In genomic region chr1:121400243-121400642, GRCm38 (mm10) we compare ENCODE assay signal across 8 mouse cellular contexts. TPM values are rescaled to one million over a fixed set of nuclear protein-coding genes. Genes with fewer than 3 reads are reported as not detected.
DNase-seq lines count a peak whose midpoint lies in the region; ATAC-seq and TF ChIP-seq lines count a peak whose summit lies in the region.

No protein-coding gene starts in this region.

- H3K4me3 ChIP-seq in gastrocnemius, adult 2 months: no peak overlapping the region
- no peak overlapping the region for H3K4me3 ChIP-seq in embryonic fibroblast, embryonic 13.5 days (ENCODE audit: insufficient read depth, low read length)
- no peak overlapping the region for H3K4me3 ChIP-seq in lung, postnatal 0 days (ENCODE audit: low read depth, low read length)

- no peak for DNase-seq in gastrocnemius, adult 2 months
- no peak for DNase-seq in gastrocnemius, adult 8-10 months (ENCODE audit: low spot score in 2 of 2)
- peak; percentile 30 for DNase-seq in right cerebral cortex, adult 18-20 months
- no peak for DNase-seq in right cerebral cortex, postnatal 36 days (ENCODE audit: low spot score in 2 of 2)
- peak; percentile 82 for DNase-seq in lung, postnatal 0 days (ENCODE audit: low spot score)
- no peak for DNase-seq in ovary, postnatal 14 days (ENCODE audit: low spot score)
- no peak for DNase-seq in gastrocnemius, postnatal 10 days

- no peak overlapping the region for H3K9ac ChIP-seq in lung, postnatal 0 days (replicated peaks; ENCODE audit: low read depth)

- H3K27me3 ChIP-seq in lung, postnatal 0 days (replicated peaks; ENCODE audit: insufficient read depth, low read length): no peaks in the 10 kb centered on the region

- TF ChIP-seq EP300 in lung, postnatal 0 days (IDR thresholded peaks at IDR 0.05): no peak

- no peak for TF ChIP-seq POLR2A in embryonic fibroblast, embryonic 13.5 days (IDR thresholded peaks at IDR 0.05; ENCODE audit: low read depth, low read length)

- no peak overlapping the region for H3K27ac ChIP-seq in gastrocnemius, adult 2 months
- H3K27ac ChIP-seq in embryonic fibroblast, embryonic 13.5 days (ENCODE audit: insufficient read depth, low read length): no peak overlapping the region
- H3K27ac ChIP-seq in lung, postnatal 0 days (ENCODE audit: low read length): no peak overlapping the region

- TF ChIP-seq CTCF in gastrocnemius, adult 2 months (IDR thresholded peaks at IDR 0.05): peak; percentile 77
- TF ChIP-seq CTCF in embryonic fibroblast, embryonic 13.5 days (IDR thresholded peaks at IDR 0.05; ENCODE audit: borderline replicate concordance, insufficient read depth, low read length): 0 out of 2 replicates have a peak, but pooled peaks have one; percentile 20
- peak; percentile 84 for TF ChIP-seq CTCF in lung, postnatal 0 days (IDR thresholded peaks at IDR 0.05)

- H3K4me1 ChIP-seq in embryonic fibroblast, embryonic 13.5 days (ENCODE audit: control insufficient read depth, insufficient read depth, low read length): peaks cover 25% of the 10 kb centered on the region
- no peaks in the 10 kb centered on the region for H3K4me1 ChIP-seq in lung, postnatal 0 days (ENCODE audit: insufficient read depth, low read depth, low read length)

- intact Hi-C loops in gastrocnemius, adult 2 months (cut with DNase I): loop anchor here (2.0 to 10.0 kb wide), 3 partner anchors 151 to 813 kb away; no protein-coding TSS in a partner anchor

- no peak for ATAC-seq in lung, postnatal 0 days

- no peaks in the 10 kb centered on the region for H3K36me3 ChIP-seq in lung, postnatal 0 days (ENCODE audit: insufficient read depth, low read length)

- H3K4me2 ChIP-seq in lung, postnatal 0 days (replicated peaks; ENCODE audit: low read depth, low read length): no peak overlapping the region

- 20% methylated on average over 4 of the region's 4 CpGs for WGBS in lung, postnatal 0 days

- no peaks in the 10 kb centered on the region for H3K9me3 ChIP-seq in lung, postnatal 0 days (ENCODE audit: low read length)

RNA-seq across cellular contexts. Expression of gene Ccdc93, which starts 30.6 kb away (rescaled TPM):
- total RNA-seq in gastrocnemius, adult 2 months (2021): 10 to 100 TPM in 1 of 2 experiments, 1 to 10 TPM in 1; 9.6 to 11.5 TPM
- 1 to 10 TPM; 6.8 to 9.4 (median 7.9) TPM for total RNA-seq in gastrocnemius, adult 8-10 months (2022)
- 22.7 and 23.9 TPM in 2 replicates for polyA plus RNA-seq in embryonic fibroblast, embryonic 13.5 days (2011; ENCODE audit: insufficient read length, low read depth, missing spikeins)
- 3.4 and 4.7 TPM in 2 replicates for polyA plus RNA-seq in lung, postnatal 0 days (2015; fragmentation: Nextera tagmentation; extraction: Ambion mirVana)
- total RNA-seq in gastrocnemius, postnatal 10 days (2021): 10 to 100 TPM; 11.9 to 15.4 TPM

Comparison
In these comparisons a context has a peak if more than half of its experiments do, and no peak if none do; other contexts are left out.
1. DNase-seq: peak in right cerebral cortex, adult 18-20 months (single experiment) and lung, postnatal 0 days (single experiment); none in gastrocnemius, adult 2 months (single experiment), gastrocnemius, adult 8-10 months (0 of 2), right cerebral cortex, postnatal 36 days (0 of 2), ovary, postnatal 14 days (single experiment) and gastrocnemius, postnatal 10 days (single experiment).
2. CTCF ChIP-seq: peak in every context shown above with its lines; median percentile 84 in lung, postnatal 0 days; 77 in gastrocnemius, adult 2 months; 20 in embryonic fibroblast, embryonic 13.5 days.